Mouse (Mus musculus) stomach, embryonic 16.5 days (tissue): ENCODE results near the gene R3hcc1l. TPM values are rescaled to one million over a fixed set of nuclear protein-coding genes. Genes with fewer than 3 reads are reported as not detected.
A peak's percentile ranks its signal among the peaks of the same experiment; 100 is the strongest.

Experiments
- ATAC-seq: fragments of 200-750 bp; cut with Nextera tagmentation; 2 replicates; pipeline ENCODE4 v1.8.0; 2017; ENCODE audit warnings: moderate number of reproducible peaks, moderate TSS enrichment; ENCODE audit not compliant: insufficient read depth, low FRiP score
- H3K27ac ChIP-seq: fragments of 300-500 bp; sonication (generic); 2 replicates; pipeline ENCODE4 v1.5.1; 2014; ENCODE audit warnings: low read length
- H3K27me3 ChIP-seq: fragments of 300-500 bp; sonication (generic); 2 replicates; pipeline ENCODE4 v1.6.1; 2014; ENCODE audit warnings: low read length, control low read depth, mixed read lengths; ENCODE audit not compliant: control insufficient read depth, insufficient read depth
- H3K36me3 ChIP-seq: fragments of 300-500 bp; sonication (generic); 2 replicates; pipeline ENCODE4 v1.6.1; 2014; ENCODE audit warnings: low read length; ENCODE audit not compliant: control insufficient read depth, insufficient read depth
- H3K4me1 ChIP-seq: fragments of 300-500 bp; sonication (generic); 2 replicates; pipeline ENCODE4 v1.6.1; 2014; ENCODE audit warnings: low read length, control low read depth, mixed read lengths; ENCODE audit not compliant: control insufficient read depth, insufficient read depth
- H3K4me2 ChIP-seq: fragments of 300-500 bp; sonication (generic); 2 replicates; pipeline ENCODE4 v1.6.1; 2014; ENCODE audit warnings: low read depth, low read length, mixed read lengths
- H3K4me3 ChIP-seq: fragments of 300-500 bp; sonication (generic); replicated peaks from 2 replicates; pipeline ENCODE4 v1.5.1; 2014; ENCODE audit warnings: mild to moderate bottlenecking, low read length
- H3K9ac ChIP-seq: fragments of 300-500 bp; sonication (generic); 2 replicates; pipeline ENCODE4 v1.6.1; 2014; ENCODE audit warnings: low read length
- H3K9me3 ChIP-seq: fragments of 300-500 bp; sonication (generic); replicated peaks from 2 replicates; pipeline ENCODE4 v1.6.1; 2016; ENCODE audit warnings: low read length, control low read depth; ENCODE audit not compliant: control insufficient read depth
- WGBS: fragments of 180-500 bp; shearing (Covaris S2); extraction: QIAGEN DNeasy Blood & Tissue Kit; methylation state at CpG from one replicate; pipeline ENCODE4 v1.1.7; 2014; 5-methylcytosine and 5-hydroxymethylcytosine counted together
- polyA plus RNA-seq: library from polyadenylated mRNA; unstranded; fragments of >200 nt; fragmentation: Nextera tagmentation; extraction: Ambion mirVana; gene quantifications from 2 replicates; pipeline ENCODE4 v1.2.1, GENCODE M21; 2015

The R3hcc1l gene
- polyA plus RNA-seq, 1 experiment from 2014 or later = 22.2 TPM

- H3K9me3 ChIP-seq = no peaks in the 10 kb centered on the region
- no peaks in the 10 kb centered on the region for H3K4me1 ChIP-seq
- ATAC-seq = no peak
- peaks cover 3% of the 10 kb centered on the region; the same call in 1 of the 2 replicates for H3K27me3 ChIP-seq
- H3K9ac ChIP-seq = no peak overlapping the region
- no peak overlapping the region for H3K4me2 ChIP-seq
- H3K4me3 ChIP-seq = no peak overlapping the region
- H3K36me3 ChIP-seq = no peaks in the 10 kb centered on the region
- H3K27ac ChIP-seq = no peak overlapping the region
- WGBS = 81% methylated on average over 9 of the region's 9 CpGs
These were observed 8.9 kb upstream of the R3hcc1l start for GRCm38 (mm10) chr19:42509625-42510024.

- peaks cover 3% of the 10 kb centered on the region; the same call in 1 of the 2 replicates for H3K27me3 ChIP-seq
- H3K9me3 ChIP-seq = no peaks in the 10 kb centered on the region
- no peak overlapping the region for H3K4me3 ChIP-seq
- ATAC-seq = no peak
- no peak overlapping the region for H3K4me2 ChIP-seq
- H3K9ac ChIP-seq = no peak overlapping the region
- no peaks in the 10 kb centered on the region for H3K4me1 ChIP-seq
- no peak overlapping the region for H3K27ac ChIP-seq
- H3K36me3 ChIP-seq = no peaks in the 10 kb centered on the region
- WGBS = 43% methylated on average over 16 of the region's 16 CpGs
These were observed 8.0 kb upstream of the R3hcc1l start for GRCm38 (mm10) chr19:42510276-42511171.

- WGBS = 89% methylated on average over 8 of the region's 8 CpGs
- ATAC-seq = no peak
These were observed 2.9 kb upstream of the R3hcc1l start for GRCm38 (mm10) chr19:42515656-42516055.

GRCm38 (mm10) chr19:42516121-42516520 is 2.4 kb upstream of the R3hcc1l start:
- H3K9ac ChIP-seq = no peak overlapping the region
- H3K4me3 ChIP-seq = no peak overlapping the region
- H3K4me2 ChIP-seq = no peak overlapping the region
- no peaks in the 10 kb centered on the region for H3K9me3 ChIP-seq
- WGBS = 88% methylated on average over 8 of the region's 8 CpGs
- ATAC-seq = no peak
- H3K36me3 ChIP-seq = no peaks in the 10 kb centered on the region
- peaks cover 7% of the 10 kb centered on the region for H3K4me1 ChIP-seq
- no peaks in the 10 kb centered on the region for H3K27me3 ChIP-seq
- no peak overlapping the region for H3K27ac ChIP-seq

More at GRCm38 (mm10) chr19:42515656-42516055, 2.9 kb upstream of the R3hcc1l start:
- Histone ChIP-seq H3K4me3 (no peak overlapping the region), H3K9ac (no peak overlapping the region), H3K36me3 (no peaks in the 10 kb centered on the region), H3K4me1 (peaks cover 7% of the 10 kb centered on the region), H3K9me3 (no peaks in the 10 kb centered on the region), H3K27me3 (no peaks in the 10 kb centered on the region), H3K4me2 (no peak overlapping the region), H3K27ac (no peak overlapping the region)

- ATAC-seq = no peak
- Histone ChIP-seq H3K36me3 (no peaks in the 10 kb centered on the region), H3K9me3 (no peaks in the 10 kb centered on the region), H3K4me2 (peak overlapping the region; percentile 83), H3K9ac (peak overlapping the region; percentile 72), H3K27me3 (no peaks in the 10 kb centered on the region), H3K4me3 (peak overlapping the region; percentile 95), H3K4me1 (peaks cover 7% of the 10 kb centered on the region), H3K27ac (no peak overlapping the region)
- 24% methylated on average over 24 of the region's 24 CpGs for WGBS
These were observed 471 bp upstream of the R3hcc1l start for GRCm38 (mm10) chr19:42517957-42518619.

GRCm38 (mm10) chr19:42519760-42520159 is 1.2 kb downstream of the R3hcc1l start:
- Histone ChIP-seq H3K27ac (no peak overlapping the region), H3K4me1 (peaks cover 7% of the 10 kb centered on the region), H3K9ac (peak overlapping the region; percentile 98), H3K27me3 (no peaks in the 10 kb centered on the region), H3K9me3 (no peaks in the 10 kb centered on the region), H3K4me2 (peak overlapping the region; percentile 91), H3K36me3 (no peaks in the 10 kb centered on the region), H3K4me3 (peak overlapping the region; percentile 95)
- WGBS = 46% methylated on average over 9 of the region's 9 CpGs
- ATAC-seq = no peak

- peaks cover 4% of the 10 kb centered on the region for H3K4me1 ChIP-seq
- H3K36me3 ChIP-seq = no peaks in the 10 kb centered on the region
- H3K27me3 ChIP-seq = no peaks in the 10 kb centered on the region
- H3K9ac ChIP-seq = no peak overlapping the region
- H3K27ac ChIP-seq = no peak overlapping the region
- H3K4me3 ChIP-seq = no peak overlapping the region
- ATAC-seq = no peak
- H3K4me2 ChIP-seq = no peak overlapping the region
- WGBS = 92% methylated on average over 2 of the region's 2 CpGs
- no peaks in the 10 kb centered on the region for H3K9me3 ChIP-seq
These were observed 6.1 kb downstream of the R3hcc1l start for GRCm38 (mm10) chr19:42524703-42525102.

- no peak for ATAC-seq
- no peak overlapping the region for H3K4me3 ChIP-seq
- H3K9ac ChIP-seq = no peak overlapping the region
- 0 out of 2 replicates have a peak, but pooled peaks cover 2% of the 10 kb centered on the region for H3K4me1 ChIP-seq
- 51% methylated on average over 9 of the region's 9 CpGs for WGBS
- no peaks in the 10 kb centered on the region for H3K27me3 ChIP-seq
- H3K27ac ChIP-seq = no peak overlapping the region
- no peak overlapping the region for H3K4me2 ChIP-seq
- H3K9me3 ChIP-seq = no peaks in the 10 kb centered on the region
- no peaks in the 10 kb centered on the region for H3K36me3 ChIP-seq
These were observed 11.5 kb downstream of the R3hcc1l start for GRCm38 (mm10) chr19:42529992-42530437.

- 81% methylated on average over 3 of the region's 3 CpGs for WGBS
- H3K4me3 ChIP-seq = no peak overlapping the region
- no peaks in the 10 kb centered on the region for H3K27me3 ChIP-seq
- H3K9ac ChIP-seq = no peak overlapping the region
- H3K4me2 ChIP-seq = no peak overlapping the region
- no peaks in the 10 kb centered on the region for H3K9me3 ChIP-seq
- H3K27ac ChIP-seq = no peak overlapping the region
- H3K4me1 ChIP-seq = 0 out of 2 replicates have a peak, but pooled peaks cover 2% of the 10 kb centered on the region
- H3K36me3 ChIP-seq = no peaks in the 10 kb centered on the region
- ATAC-seq = no peak
These were observed 15.9 kb downstream of the R3hcc1l start for GRCm38 (mm10) chr19:42534427-42534826.
